Mouse (Mus musculus): Measurements from ENCODE around the gene Serpinb6c. TPM values are rescaled to one million over a fixed set of nuclear protein-coding genes. Genes with fewer than 3 reads are reported as not detected.

Gene Serpinb6c
- polyA plus RNA-seq (2012; ENCODE audit: low replicate concordance), result not detected in 2 replicates

GRCm38 (mm10) chr13:33905176-33905954 is at the start of gene Serpinb6c:
Serpinb6c (minus strand) TSS chr13:33905708.

GRCm38 (mm10) chr13:33843308-33843707 is 62.2 kb downstream of the Serpinb6c start, which contains the start of gene Serpinb6e:
Serpinb6e (minus strand) TSS chr13:33843408.

Other genes with a start within 250 kb of the Serpinb6c start
- gene Serpinb6d, start 244.3 kb downstream of the Serpinb6c start, polyA plus RNA-seq (2012; ENCODE audit: low replicate concordance), result not detected in 2 replicates
- not detected in 2 replicates for gene Serpinb6e, start 62.3 kb downstream of the Serpinb6c start, polyA plus RNA-seq (2012; ENCODE audit: low replicate concordance)
- gene Nqo2, start 59.0 kb upstream of the Serpinb6c start, polyA plus RNA-seq (2012; ENCODE audit: low replicate concordance), result 0.81 and 1.2 TPM in 2 replicates
- gene Ripk1, start 96.7 kb upstream of the Serpinb6c start, polyA plus RNA-seq (2012; ENCODE audit: low replicate concordance), result 7.7 and 20.4 TPM in 2 replicates
- 15.1 and 22.0 TPM in 2 replicates for gene Serpinb6a, start 97.1 kb upstream of the Serpinb6c start, polyA plus RNA-seq (2012; ENCODE audit: low replicate concordance)
- gene Bphl, start 131.9 kb upstream of the Serpinb6c start, polyA plus RNA-seq (2012; ENCODE audit: low replicate concordance), result 8.2 and 10.2 TPM in 2 replicates
- 6.4 and 33.7 TPM in 2 replicates for gene Tubb2a, start 172.3 kb upstream of the Serpinb6c start, polyA plus RNA-seq (2012; ENCODE audit: low replicate concordance)
- 5.4 and 8.5 TPM in 2 replicates for gene Tubb2b, start 224.8 kb upstream of the Serpinb6c start, polyA plus RNA-seq (2012; ENCODE audit: low replicate concordance)